Mouse (Mus musculus): ENCODE data around the gene Galnt18. TPM values are rescaled to one million over a fixed set of nuclear protein-coding genes. Genes with fewer than 3 reads are reported as not detected.

Galnt18 gene
- total RNA-seq (2021): 10 to 100 TPM in 1 of 2 experiments, 1 to 10 TPM in 1; 9.6 to 10.0 TPM
- long read RNA-seq, experiment 1, transcript Galnt18-202 (11 exons, 2,530 nt): major isoform, 29 of 36 reads
- long read RNA-seq, experiment 1, partial matches to known transcripts: 2 of 36 reads
- long read RNA-seq, experiment 1, other reads (novel, unspliced or antisense): 5 of 36 reads
- long read RNA-seq, experiment 2, transcript Galnt18-202 (11 exons, 2,530 nt): major isoform, 17 of 22 reads
- long read RNA-seq, experiment 2, partial matches to known transcripts: 3 of 22 reads
- long read RNA-seq, experiment 2, other reads (novel, unspliced or antisense): 2 of 22 reads

- peak; percentile 94 for DNase-seq
Measured at GRCm38 (mm10) chr7:111779504-111780242, at the start of gene Galnt18. Gene Galnt18, minus strand, starts transcription at chr7:111779977.

- no peak for DNase-seq
Measured at GRCm38 (mm10) chr7:111827337-111827736, 47.6 kb upstream of the Galnt18 start.

GRCm38 (mm10) chr7:111813093-111813492, 33.3 kb upstream of the Galnt18 start:
- DNase-seq: no peak

DNA sequence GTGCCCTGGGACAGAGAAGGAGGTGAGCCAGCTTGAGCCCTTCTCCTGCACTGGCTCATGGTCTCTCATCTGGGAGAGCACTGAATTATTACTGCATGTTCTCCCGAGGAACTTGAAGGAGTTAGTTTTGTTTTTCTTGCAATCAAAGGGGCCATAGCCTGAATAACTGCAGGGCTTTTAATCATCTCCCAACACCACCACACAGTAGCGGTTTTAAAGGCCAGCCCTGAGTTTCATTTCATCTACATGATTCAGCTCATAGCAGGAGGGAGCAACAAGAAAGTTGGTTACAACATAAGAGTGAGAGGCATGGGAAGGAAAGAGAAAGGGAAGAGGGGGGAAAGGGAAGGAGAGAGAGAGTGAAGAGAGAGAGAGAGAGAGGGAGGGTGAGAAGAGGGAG, 31.3 kb upstream of the Galnt18 start:
- DNase-seq: no peak

DNA sequence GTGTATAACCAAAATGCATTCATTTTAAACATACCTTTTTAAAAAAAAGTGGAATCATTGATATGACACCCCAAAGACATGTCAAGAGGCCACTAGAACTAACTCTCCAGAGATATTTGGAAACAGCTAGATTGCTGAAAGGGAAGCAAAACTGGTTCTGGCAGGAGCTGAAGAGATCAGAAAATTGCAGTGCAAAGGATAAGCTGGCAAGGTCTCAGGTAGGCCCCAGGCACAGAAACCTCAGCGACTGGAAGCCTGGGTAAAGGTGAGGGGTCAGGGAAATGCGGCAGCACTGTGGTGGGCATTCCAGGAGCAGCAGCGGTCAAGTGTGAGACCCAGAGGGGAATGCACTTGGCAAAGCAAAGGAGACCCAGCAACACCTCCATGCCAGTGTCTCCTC, 30.0 kb upstream of the Galnt18 start:
- no peak for DNase-seq

- DNase-seq: no peak
Measured at GRCm38 (mm10) chr7:111806083-111806482, 26.3 kb upstream of the Galnt18 start.

GRCm38 (mm10) chr7:111804646-111805045, 24.9 kb upstream of the Galnt18 start:
- DNase-seq: no peak

GRCm38 (mm10) chr7:111800785-111801184, 21.0 kb upstream of the Galnt18 start:
- no peak for DNase-seq

GRCm38 (mm10) chr7:111800120-111800519, 20.3 kb upstream of the Galnt18 start:
- no peak for DNase-seq

DNA sequence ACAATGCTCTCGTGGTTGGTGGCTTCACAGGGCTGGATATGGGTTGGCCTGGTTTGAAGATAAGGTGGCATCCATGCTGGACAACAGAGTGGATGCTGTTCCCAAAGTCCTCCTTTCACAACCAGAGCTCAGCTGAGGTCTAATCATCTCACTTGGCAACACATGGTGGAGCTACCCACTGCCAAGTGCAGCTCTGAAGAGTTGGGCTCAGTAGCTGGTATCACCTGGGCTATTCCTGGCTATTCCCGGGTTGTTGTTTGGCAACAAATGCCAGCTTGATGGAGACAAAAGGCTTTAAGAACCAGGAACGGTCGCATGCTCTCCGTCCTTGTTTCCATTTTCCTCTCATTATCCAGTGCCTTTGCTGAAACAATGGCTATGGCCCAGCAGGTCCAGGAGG, 19.2 kb upstream of the Galnt18 start:
- no peak for DNase-seq

- DNase-seq: no peak
Measured at GRCm38 (mm10) chr7:111797337-111798010, 17.7 kb upstream of the Galnt18 start.

DNA sequence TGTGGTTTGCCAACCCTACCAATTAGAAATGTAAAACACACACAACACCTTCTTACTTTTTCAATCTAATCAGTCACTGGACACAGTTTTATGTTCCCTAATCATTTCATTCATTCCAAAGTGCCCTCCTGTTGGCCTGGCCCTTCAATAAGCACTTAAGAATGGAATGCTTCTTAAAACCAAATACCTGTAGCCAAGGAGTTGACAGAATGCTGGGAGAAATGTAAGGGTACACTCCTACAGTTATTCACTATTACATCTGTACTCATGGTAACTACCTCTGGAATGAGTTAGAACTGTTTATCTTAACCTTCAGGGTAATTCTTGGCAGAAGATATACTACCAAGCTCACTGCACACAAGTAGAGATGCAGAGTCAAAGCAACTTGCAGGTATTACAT, 15.3 kb upstream of the Galnt18 start:
- DNase-seq: no peak

- no peak for DNase-seq
Measured at GRCm38 (mm10) chr7:111792154-111792553, 12.4 kb upstream of the Galnt18 start.

GRCm38 (mm10) chr7:111791347-111791746, 11.6 kb upstream of the Galnt18 start:
- DNase-seq: no peak

DNA sequence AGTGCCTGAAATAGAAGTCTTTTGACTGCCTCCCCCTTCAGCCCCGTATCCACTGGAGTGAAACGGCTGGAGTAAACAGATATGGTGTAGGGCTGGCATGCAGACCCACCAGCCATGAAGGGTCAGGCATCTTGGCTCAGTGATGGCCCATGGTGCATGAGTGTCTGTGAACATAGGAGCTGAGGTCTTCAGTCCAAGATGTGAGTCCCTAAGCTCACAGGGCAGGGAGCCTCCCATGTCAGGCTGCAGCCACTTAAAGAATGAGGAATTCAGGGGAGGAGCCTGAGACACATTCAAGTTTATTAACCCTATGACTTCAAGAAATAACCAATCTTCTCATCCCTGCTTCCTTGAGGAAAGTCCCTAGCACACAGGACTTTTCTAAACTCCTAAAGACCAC, 8.1 kb upstream of the Galnt18 start:
- no peak for DNase-seq

GRCm38 (mm10) chr7:111785478-111785877, 5.7 kb upstream of the Galnt18 start:
- DNase-seq: no peak

DNA sequence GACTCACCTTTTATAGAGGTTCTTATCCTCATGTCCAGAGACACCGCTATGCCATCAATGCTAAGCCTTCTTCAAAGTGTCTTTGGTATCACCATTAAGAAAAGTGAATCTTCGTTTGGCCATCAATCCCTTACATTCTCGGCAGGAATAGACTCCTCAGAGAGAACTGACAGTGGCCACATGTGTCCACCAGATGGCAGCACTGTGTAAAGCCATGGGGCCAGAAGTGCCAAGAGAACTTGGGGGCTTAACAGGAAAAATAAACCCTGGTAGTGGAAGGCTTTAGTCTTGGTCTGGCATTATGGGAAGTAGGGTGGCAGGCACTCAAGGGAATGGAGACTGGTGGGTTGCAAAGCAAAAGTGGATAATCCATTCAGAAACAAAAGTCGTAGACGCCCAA, 2.3 kb upstream of the Galnt18 start:
- peak; percentile 74 for DNase-seq

- no peak for DNase-seq
Measured at GRCm38 (mm10) chr7:111781316-111781715, 1.5 kb upstream of the Galnt18 start.

DNA sequence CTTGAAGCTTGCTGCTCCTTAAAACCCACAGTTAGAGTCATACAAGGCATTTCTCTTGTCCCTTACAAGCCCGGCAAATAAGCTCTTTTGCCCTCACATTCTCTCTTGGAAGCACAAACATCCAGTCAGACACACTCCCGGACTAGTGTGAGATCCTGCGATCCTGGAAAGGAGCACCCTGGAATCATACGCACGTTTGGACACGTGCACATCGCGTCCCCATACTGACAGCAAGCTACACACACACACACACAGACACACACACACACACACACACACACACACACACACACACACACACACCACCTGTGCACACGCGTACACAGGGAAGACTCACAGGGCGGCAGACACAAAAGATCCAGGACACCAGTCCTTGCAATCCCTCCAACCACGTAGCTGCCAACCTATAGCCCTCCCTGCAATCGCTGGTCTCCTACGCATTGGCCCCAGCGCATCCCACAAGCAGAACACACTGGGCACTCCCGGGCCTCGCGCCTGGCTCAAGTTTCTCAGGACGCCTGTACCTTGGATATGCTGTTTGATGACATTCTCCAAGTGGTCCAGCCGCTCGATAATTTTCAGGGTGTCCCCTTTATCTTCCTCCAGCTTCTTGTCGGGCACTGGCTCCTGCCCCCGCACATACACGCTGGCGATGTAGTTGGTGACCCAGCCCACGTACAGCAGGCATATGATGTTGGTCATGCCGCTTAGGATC, 831 bp downstream of the Galnt18 start:
- no peak for DNase-seq

DNA sequence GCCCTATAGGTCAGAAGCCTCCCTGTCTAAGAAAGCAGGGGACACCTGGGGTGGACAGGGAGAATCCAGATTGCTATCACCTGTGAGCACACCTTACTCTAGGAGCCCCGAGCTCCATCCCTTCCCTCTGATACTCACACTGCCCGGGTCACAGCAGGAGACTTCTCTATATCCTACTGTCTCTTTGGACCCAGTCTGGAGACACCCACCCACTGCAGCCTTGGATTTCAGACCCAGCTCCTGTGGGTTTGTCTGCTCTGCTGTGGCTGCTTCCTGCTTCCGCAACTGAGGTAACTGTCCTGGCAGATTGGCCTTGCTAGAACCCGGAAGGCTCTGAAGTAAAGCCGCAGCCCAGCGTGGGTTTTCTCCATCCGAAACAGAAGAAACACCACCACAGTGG, 1.6 kb downstream of the Galnt18 start:
- no peak for DNase-seq

DNA sequence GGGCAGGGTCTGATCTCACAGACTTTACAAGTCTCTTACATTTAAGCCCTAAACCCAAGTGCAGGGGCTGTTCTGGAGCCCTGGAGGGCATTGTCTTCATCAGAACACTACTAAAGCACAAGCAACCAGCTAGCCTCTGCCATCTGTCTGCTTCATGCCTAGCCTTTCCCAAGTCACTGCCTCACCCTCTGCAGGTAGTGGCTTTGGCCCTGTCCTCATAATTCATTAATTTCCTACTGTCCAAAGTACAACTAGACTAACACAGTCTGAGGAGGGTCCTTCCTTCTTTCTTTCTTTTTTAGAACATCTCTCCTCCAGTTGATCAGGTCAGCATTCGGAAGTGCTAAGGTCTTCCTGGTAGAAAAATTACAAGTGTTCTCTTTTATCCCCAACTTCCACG, 2.6 kb downstream of the Galnt18 start:
- DNase-seq: no peak

- no peak for DNase-seq
Measured at GRCm38 (mm10) chr7:111776160-111776559, 3.6 kb downstream of the Galnt18 start.

- no peak for DNase-seq
Measured at GRCm38 (mm10) chr7:111772398-111772797, 7.4 kb downstream of the Galnt18 start.
